19 mouse cellular contexts compared by ENCODE assay signal in the genomic region with DNA sequence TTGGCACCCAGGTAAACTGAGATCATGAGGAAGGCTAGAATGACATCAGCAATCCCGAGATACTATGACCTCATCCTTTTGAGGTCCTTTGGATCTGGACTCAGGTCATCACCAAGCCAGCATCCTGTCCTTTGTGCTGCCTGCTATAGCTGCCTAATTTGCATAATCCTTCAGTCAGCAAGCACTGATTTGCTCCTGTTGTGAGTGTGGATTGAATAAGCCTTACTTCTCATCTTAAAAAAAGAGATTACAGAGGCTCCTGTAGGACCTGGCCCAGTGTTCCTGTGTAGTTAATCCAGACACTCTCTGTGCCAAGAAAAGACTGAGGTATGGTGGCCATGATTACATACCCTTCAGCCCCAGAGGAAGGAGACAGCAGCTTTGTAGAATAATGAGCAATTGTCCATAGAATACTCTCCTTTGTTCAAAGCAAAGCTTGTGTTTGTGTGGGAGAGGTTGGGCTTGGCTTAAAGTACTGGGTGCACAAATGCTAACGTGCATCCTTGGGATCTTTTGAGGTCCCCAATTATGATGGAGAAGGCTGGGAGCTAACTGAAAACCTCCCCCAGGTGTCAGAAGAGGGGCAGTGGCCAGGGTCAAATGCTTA. TPM values are rescaled to one million over a fixed set of nuclear protein-coding genes. Genes with fewer than 3 reads are reported as not detected.
DNase-seq lines count a peak whose midpoint lies in the region; ATAC-seq lines count a peak whose summit lies in the region.
"Had no signal": no experiment of that assay in that cellular context is flagged by ENCODE, and none has a peak within 500 bp of the region (broad histone marks: within the 10 kb centered on the region; RNA-seq: fewer than 3 reads in every experiment).

No protein-coding gene starts in this region.

- no peak overlapping the region for H3K4me2 ChIP-seq in forebrain, embryonic 13.5 days
- no peak overlapping the region for H3K4me2 ChIP-seq in hindbrain, embryonic 16.5 days (ENCODE audit: low read length)
- H3K4me2 ChIP-seq: embryonic facial prominence, embryonic 15.5 days; heart, embryonic 13.5 days; liver, embryonic 11.5 days; lung, embryonic 14.5 days had no signal

- ATAC-seq in forebrain, embryonic 13.5 days: peak; percentile 58
- 0 out of 2 replicates have a peak, but pooled peaks have one; percentile 27 for ATAC-seq in hindbrain, embryonic 16.5 days

- no peak overlapping the region for H3K4me3 ChIP-seq in forebrain, embryonic 13.5 days
- H3K4me3 ChIP-seq in hindbrain, embryonic 16.5 days (ENCODE audit: low read length): no peak overlapping the region
- H3K4me3 ChIP-seq in limb, embryonic 10.5 days: no peak overlapping the region
- H3K4me3 ChIP-seq: embryonic facial prominence, embryonic 15.5 days; heart, embryonic 13.5 days; megakaryocyte, embryonic 14.5 days had no signal

- peak; percentile 68 for DNase-seq in retina, postnatal 1 day
- DNase-seq in retina, embryonic 14.5 days (ENCODE audit: low spot score): no peak
- no peak for DNase-seq in limb, embryonic 10.5 days (ENCODE audit: low spot score)
- no peak for DNase-seq in adrenal gland, postnatal 36 days
- DNase-seq in frontal cortex, postnatal 14 days (ENCODE audit: low spot score in 2 of 2): no peak
- DNase-seq: adrenal gland, postnatal 14 days; cerebellum, postnatal 25 days; heart, postnatal 4 days; kidney, adult 18-20 months; kidney, postnatal 36 days; lung, embryonic 14.5 days; right cerebral cortex, postnatal 25 days had no signal

- H3K9ac ChIP-seq in forebrain, embryonic 13.5 days: no peak overlapping the region
- H3K9ac ChIP-seq in hindbrain, embryonic 16.5 days (ENCODE audit: low read depth, low read length): no peak overlapping the region
- H3K9ac ChIP-seq: embryonic facial prominence, embryonic 15.5 days; heart, embryonic 13.5 days; lung, embryonic 14.5 days had no signal

- H3K4me1 ChIP-seq in forebrain, embryonic 13.5 days: peaks cover 30% of the 10 kb centered on the region
- H3K4me1 ChIP-seq in hindbrain, embryonic 16.5 days (ENCODE audit: control insufficient read depth, insufficient read depth, low read depth, low read length): no peaks in the 10 kb centered on the region
- no peaks in the 10 kb centered on the region for H3K4me1 ChIP-seq in limb, embryonic 10.5 days
- H3K4me1 ChIP-seq: embryonic facial prominence, embryonic 15.5 days; heart, embryonic 13.5 days; megakaryocyte, embryonic 14.5 days had no signal

- peak overlapping the region; percentile 73 for H3K27ac ChIP-seq in forebrain, embryonic 13.5 days
- H3K27ac ChIP-seq in hindbrain, embryonic 16.5 days (ENCODE audit: low read depth, low read length): no peak overlapping the region
- no peak overlapping the region for H3K27ac ChIP-seq in limb, embryonic 10.5 days
- H3K27ac ChIP-seq: embryonic facial prominence, embryonic 15.5 days; heart, embryonic 13.5 days had no signal

- H3K9me3 ChIP-seq in forebrain, embryonic 13.5 days (replicated peaks): no peaks in the 10 kb centered on the region; the same call in 1 of the 2 replicates
- H3K9me3 ChIP-seq in hindbrain, embryonic 16.5 days (ENCODE audit: control insufficient read depth, low read length): no peaks in the 10 kb centered on the region
- no peaks in the 10 kb centered on the region for H3K9me3 ChIP-seq in limb, embryonic 10.5 days (replicated peaks)
- H3K9me3 ChIP-seq: embryonic facial prominence, embryonic 15.5 days; heart, embryonic 13.5 days had no signal

- no peaks in the 10 kb centered on the region for H3K36me3 ChIP-seq in forebrain, embryonic 13.5 days (ENCODE audit: poor library complexity, severe bottlenecking)
- H3K36me3 ChIP-seq in hindbrain, embryonic 16.5 days (ENCODE audit: control insufficient read depth, insufficient read depth, low read length): no peaks in the 10 kb centered on the region
- no peaks in the 10 kb centered on the region for H3K36me3 ChIP-seq in limb, embryonic 10.5 days
- H3K36me3 ChIP-seq: embryonic facial prominence, embryonic 15.5 days; heart, embryonic 13.5 days had no signal

- 5% methylated on average over 2 of the region's 2 CpGs for WGBS in forebrain, embryonic 13.5 days
- WGBS in hindbrain, embryonic 16.5 days: 22% methylated on average over 2 of the region's 2 CpGs
- 67% methylated on average over 2 of the region's 2 CpGs for WGBS in limb, embryonic 10.5 days

- H3K27me3 ChIP-seq in forebrain, embryonic 13.5 days: no peaks in the 10 kb centered on the region
- H3K27me3 ChIP-seq in hindbrain, embryonic 16.5 days (replicated peaks; ENCODE audit: control insufficient read depth, insufficient read depth, low read length): no peaks in the 10 kb centered on the region
- H3K27me3 ChIP-seq in limb, embryonic 10.5 days (ENCODE audit: low read depth, poor library complexity, severe bottlenecking): no peaks in the 10 kb centered on the region
- H3K27me3 ChIP-seq: embryonic facial prominence, embryonic 15.5 days; heart, embryonic 13.5 days; megakaryocyte, embryonic 14.5 days had no signal

RNA-seq across cellular contexts. Expression of gene Sorl1, which starts 50.4 kb away (rescaled TPM):
- polyA plus RNA-seq in forebrain, embryonic 13.5 days (2015; fragmentation: Nextera tagmentation; extraction: Ambion mirVana): 9.6 and 11.5 TPM in 2 replicates
- 11.0 and 11.4 TPM in 2 replicates for polyA plus RNA-seq in hindbrain, embryonic 16.5 days (2015; fragmentation: Nextera tagmentation; extraction: Ambion mirVana)
- 4.3 and 6.6 TPM in 2 replicates for polyA plus RNA-seq in limb, embryonic 10.5 days (2016; fragmentation: Nextera tagmentation; extraction: Ambion mirVana)
- 10 to 100 TPM; 19.6 to 33.3 TPM for total RNA-seq in adrenal gland, postnatal 36 days (2021)
- total RNA-seq: MEL had no signal
